Mouse (Mus musculus) midbrain, embryonic 11.5 days (tissue): Measurements from ENCODE around the gene St6galnac3. TPM values are rescaled to one million over a fixed set of nuclear protein-coding genes. Genes with fewer than 3 reads are reported as not detected.

Experiments
- ATAC-seq: fragments of 200-750 bp; cut with Nextera tagmentation; 2 replicates; pipeline ENCODE4 v1.8.0; 2017; ENCODE audit warnings: moderate TSS enrichment, moderate library complexity; ENCODE audit not compliant: low FRiP score
- DNase-seq: peaks from one replicate; pipeline ENCODE4 v3.0.0; 2015; ENCODE audit warnings: low spot score; ENCODE audit errors: missing footprints
- H3K27ac ChIP-seq: fragments of 300-500 bp; sonication (generic); 2 replicates; pipeline ENCODE4 v1.5.1; 2014; ENCODE audit warnings: low read depth, low read length
- H3K27me3 ChIP-seq: fragments of 300-500 bp; sonication (generic); 2 replicates; pipeline ENCODE4 v1.6.1; 2014; ENCODE audit warnings: mild to moderate bottlenecking, low read length, moderate library complexity, mixed read lengths; ENCODE audit not compliant: control insufficient read depth, insufficient read depth
- H3K36me3 ChIP-seq: fragments of 300-500 bp; sonication (generic); 2 replicates; pipeline ENCODE4 v1.6.1; 2014; ENCODE audit warnings: mild to moderate bottlenecking, low read length, moderate library complexity, mixed read lengths; ENCODE audit not compliant: control insufficient read depth, insufficient read depth
- H3K4me1 ChIP-seq: fragments of 300-500 bp; sonication (generic); 2 replicates; pipeline ENCODE4 v1.6.1; 2014; ENCODE audit warnings: low read length; ENCODE audit not compliant: control insufficient read depth, insufficient read depth
- H3K4me2 ChIP-seq: fragments of 300-500 bp; sonication (generic); 2 replicates; pipeline ENCODE4 v1.6.1; 2014; ENCODE audit warnings: mild to moderate bottlenecking, moderate library complexity
- H3K4me3 ChIP-seq: fragments of 300-500 bp; sonication (generic); 2 replicates; pipeline ENCODE4 v1.5.1; 2014; ENCODE audit warnings: low read depth, low read length
- H3K9ac ChIP-seq: fragments of 300-500 bp; sonication (generic); 2 replicates; pipeline ENCODE4 v1.6.1; 2014; ENCODE audit warnings: low read length
- H3K9me3 ChIP-seq: fragments of 300-500 bp; sonication (generic); 2 replicates; pipeline ENCODE4 v1.6.1; 2016; ENCODE audit warnings: low read length; ENCODE audit not compliant: control insufficient read depth
- WGBS: fragments of 180-500 bp; shearing (Covaris S2); extraction: QIAGEN DNeasy Blood & Tissue Kit; methylation state at CpG from one replicate; pipeline ENCODE4 v1.1.7; 2014; 5-methylcytosine and 5-hydroxymethylcytosine counted together
- polyA plus RNA-seq: library from polyadenylated mRNA; unstranded; fragments of >200 nt; fragmentation: Nextera tagmentation; extraction: Ambion mirVana; gene quantifications from 2 replicates; pipeline ENCODE4 v1.2.1, GENCODE M21; 2014

St6galnac3 gene
- polyA plus RNA-seq, 1 experiment from 2014 or later = 35.7 TPM

DNA sequence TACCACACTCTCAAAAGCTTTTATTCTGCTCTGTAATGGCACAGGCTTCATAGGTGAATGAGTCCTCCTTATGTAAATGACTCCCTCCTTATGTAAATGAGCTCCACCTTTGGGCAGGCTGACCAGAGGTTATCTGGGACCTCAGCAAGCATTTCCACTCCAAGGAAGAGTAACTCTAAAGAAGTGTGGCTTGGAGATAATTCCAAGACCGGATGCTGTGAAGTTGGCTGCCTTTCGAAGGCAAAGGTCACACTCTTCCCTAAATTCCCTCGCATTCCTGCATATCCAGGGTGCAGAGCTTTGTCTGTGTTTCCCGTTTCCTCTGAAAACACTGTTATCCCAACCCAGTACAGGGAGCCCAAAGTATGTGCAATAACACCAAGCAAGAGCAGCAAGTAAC, 142.9 kb downstream of the St6galnac3 start:
- Histone ChIP-seq H3K36me3 (no peaks in the 10 kb centered on the region), H3K9me3 (no peaks in the 10 kb centered on the region), H3K27ac (no peak overlapping the region), H3K4me2 (no peak overlapping the region), H3K27me3 (no peaks in the 10 kb centered on the region), H3K4me1 (peaks cover 3% of the 10 kb centered on the region; the same call in 1 of the 2 replicates), H3K4me3 (no peak overlapping the region), H3K9ac (no peak overlapping the region)
- ATAC-seq (no peak), DNase-seq (peak; percentile 60)
- 52% methylated on average over 4 of the region's 4 CpGs for WGBS

DNA sequence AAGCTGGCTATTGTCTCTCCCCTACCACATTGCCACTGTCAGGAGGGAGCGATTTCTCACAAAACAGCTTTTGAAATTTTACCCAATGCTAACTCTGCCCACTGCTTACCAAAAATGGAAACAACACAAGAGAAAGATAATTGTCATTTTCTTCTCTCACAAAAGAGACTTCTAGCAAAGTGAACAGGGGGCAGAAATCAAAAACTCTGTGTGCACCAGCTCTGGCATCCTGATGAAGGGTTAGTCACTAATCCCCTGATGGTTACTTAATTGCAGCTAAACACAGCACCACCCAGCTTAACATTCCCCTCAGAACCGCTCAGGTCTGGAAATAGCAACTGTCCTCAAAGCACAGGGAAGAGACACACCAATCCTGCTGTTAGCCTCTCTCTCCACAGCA, 144.3 kb downstream of the St6galnac3 start:
- WGBS = 32% methylated on average over 2 of the region's 2 CpGs
- Histone ChIP-seq H3K4me2 (no peak overlapping the region), H3K9ac (no peak overlapping the region), H3K27me3 (no peaks in the 10 kb centered on the region), H3K36me3 (no peaks in the 10 kb centered on the region), H3K9me3 (no peaks in the 10 kb centered on the region), H3K4me3 (no peak overlapping the region), H3K4me1 (peaks cover 3% of the 10 kb centered on the region; the same call in 1 of the 2 replicates), H3K27ac (no peak overlapping the region)
- ATAC-seq (no peak), DNase-seq (peak; percentile 86)

DNA sequence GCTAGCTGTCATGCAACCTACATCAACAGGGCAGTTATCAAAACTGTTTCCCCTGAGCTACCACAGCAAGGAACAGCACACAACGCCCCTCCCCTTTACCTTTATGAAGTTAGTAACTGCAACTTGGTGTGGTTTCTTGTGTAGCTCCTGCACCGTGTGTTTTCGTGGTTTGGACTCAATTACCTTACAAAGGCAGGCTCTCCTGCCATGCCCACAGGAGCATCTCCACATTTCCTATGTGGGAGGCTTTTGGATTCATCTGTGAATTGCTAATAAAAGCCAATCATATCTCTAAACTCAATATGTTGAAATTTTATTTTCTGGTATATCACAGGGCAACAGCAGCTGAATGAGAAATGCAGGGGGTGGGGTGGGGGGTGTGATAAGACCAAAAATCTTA, 144.8 kb downstream of the St6galnac3 start:
- ATAC-seq = no peak
- Histone ChIP-seq H3K4me1 (peaks cover 3% of the 10 kb centered on the region; the same call in 1 of the 2 replicates), H3K36me3 (no peaks in the 10 kb centered on the region), H3K4me2 (no peak overlapping the region), H3K27ac (no peak overlapping the region), H3K27me3 (no peaks in the 10 kb centered on the region), H3K9ac (no peak overlapping the region), H3K4me3 (no peak overlapping the region), H3K9me3 (no peaks in the 10 kb centered on the region)
- DNase-seq = peak; percentile 54
- 89% methylated on average over 3 of the region's 3 CpGs for WGBS

DNA sequence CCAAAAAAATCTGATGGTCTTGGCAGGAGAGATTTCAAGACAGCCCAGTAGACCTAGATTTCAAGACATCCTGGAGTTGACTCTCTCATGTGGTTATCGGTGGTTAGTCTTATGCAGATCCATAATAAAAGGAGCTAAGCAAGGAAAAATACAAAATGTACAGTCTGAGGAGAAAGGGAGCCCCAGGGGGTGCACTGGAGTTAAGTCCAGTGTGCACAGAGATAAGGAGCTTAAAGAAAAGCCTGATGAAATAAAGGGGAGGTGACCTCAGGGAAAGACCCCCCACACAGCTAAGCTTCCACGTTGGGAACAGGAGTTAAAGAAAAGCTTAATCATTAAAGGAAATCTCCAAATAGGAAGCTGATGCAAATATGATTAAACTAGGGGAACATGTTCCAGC, 147.7 kb downstream of the St6galnac3 start:
- 50% methylated on average over 2 of the region's 2 CpGs for WGBS
- ATAC-seq (no peak), DNase-seq (peak; percentile 54)
- Histone ChIP-seq H3K4me3 (no peak overlapping the region), H3K9me3 (no peaks in the 10 kb centered on the region), H3K27ac (no peak overlapping the region), H3K4me1 (peaks cover 3% of the 10 kb centered on the region; the same call in 1 of the 2 replicates), H3K27me3 (no peaks in the 10 kb centered on the region), H3K9ac (no peak overlapping the region), H3K36me3 (no peaks in the 10 kb centered on the region), H3K4me2 (no peak overlapping the region)

DNA sequence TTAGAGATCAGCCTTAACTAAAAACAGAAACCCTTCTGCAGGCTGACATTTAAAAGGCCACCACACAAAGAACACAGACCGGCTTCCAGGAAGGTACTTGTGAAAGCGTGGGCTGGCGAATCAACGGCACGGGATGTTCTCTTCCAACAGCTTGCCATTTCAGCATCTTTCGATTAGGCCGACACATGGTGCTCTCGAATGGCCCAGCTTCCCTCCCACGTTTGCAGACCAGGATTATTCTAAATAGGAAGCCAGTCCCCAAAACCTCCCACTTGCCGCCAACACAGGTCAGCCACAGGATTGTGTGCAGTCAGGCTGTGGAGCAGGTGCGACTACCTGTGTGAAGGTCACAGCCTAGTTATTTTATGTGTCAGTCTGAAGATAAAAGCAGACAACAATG, 153.8 kb downstream of the St6galnac3 start:
- Histone ChIP-seq H3K9me3 (no peaks in the 10 kb centered on the region), H3K4me3 (no peak overlapping the region), H3K9ac (no peak overlapping the region), H3K27me3 (no peaks in the 10 kb centered on the region), H3K27ac (no peak overlapping the region), H3K4me2 (no peak overlapping the region), H3K4me1 (no peaks in the 10 kb centered on the region), H3K36me3 (no peaks in the 10 kb centered on the region)
- DNase-seq (no peak), ATAC-seq (no peak)
- WGBS = 92% methylated on average over 11 of the region's 11 CpGs

DNA sequence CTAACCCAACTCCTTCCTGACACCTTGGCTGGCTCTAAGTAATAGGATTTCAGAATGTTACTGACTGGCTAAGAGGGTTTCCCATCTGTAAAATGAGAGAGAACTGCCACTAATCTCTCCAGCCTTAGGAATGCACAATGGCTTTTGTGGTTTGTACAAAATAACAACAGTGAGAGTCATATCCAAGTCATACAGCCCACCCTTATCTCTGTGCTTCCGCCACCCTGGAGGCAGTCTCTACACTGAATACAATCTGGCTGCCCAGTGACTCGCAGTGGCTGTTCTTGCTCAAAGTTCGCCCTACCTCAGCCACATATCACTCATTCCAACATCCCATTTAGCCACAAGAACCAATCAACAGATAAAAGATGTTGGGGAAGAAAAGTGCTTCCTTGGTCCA, 156.2 kb downstream of the St6galnac3 start:
- H3K27ac ChIP-seq = no peak overlapping the region
- no peaks in the 10 kb centered on the region for H3K4me1 ChIP-seq
- DNase-seq (no peak), ATAC-seq (no peak)
- no peaks in the 10 kb centered on the region for H3K36me3 ChIP-seq
- no peaks in the 10 kb centered on the region for H3K27me3 ChIP-seq
- H3K9me3 ChIP-seq = no peaks in the 10 kb centered on the region
- no peak overlapping the region for H3K4me3 ChIP-seq
- H3K4me2 ChIP-seq = no peak overlapping the region
- no peak overlapping the region for H3K9ac ChIP-seq
- WGBS = 97% methylated on average over 3 of the region's 3 CpGs

DNA sequence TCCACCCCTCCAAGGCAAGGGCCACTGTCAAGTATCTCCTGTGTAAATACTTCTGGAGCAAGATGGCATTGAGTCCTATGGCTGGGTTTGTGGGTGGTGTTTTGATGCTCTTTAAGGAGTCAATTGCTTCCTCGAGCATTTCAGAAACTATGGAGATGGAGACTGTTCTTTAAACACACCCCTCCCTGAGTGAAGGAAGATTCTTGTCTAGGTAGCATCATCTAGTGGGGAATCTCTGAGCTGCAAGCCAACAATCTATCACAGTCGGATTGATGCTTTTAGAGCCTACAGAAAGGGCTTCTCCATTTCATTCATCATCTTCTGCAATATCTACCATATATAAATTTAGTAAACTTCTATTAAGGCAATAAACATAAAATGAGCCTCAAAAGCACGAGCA, 157.1 kb downstream of the St6galnac3 start:
- no peaks in the 10 kb centered on the region for H3K36me3 ChIP-seq
- H3K27me3 ChIP-seq = no peaks in the 10 kb centered on the region
- H3K4me1 ChIP-seq = no peaks in the 10 kb centered on the region
- WGBS = 71% methylated on average over 3 of the region's 3 CpGs
- H3K4me2 ChIP-seq = no peak overlapping the region
- H3K27ac ChIP-seq = no peak overlapping the region
- no peak overlapping the region for H3K4me3 ChIP-seq
- DNase-seq (no peak), ATAC-seq (no peak)
- H3K9me3 ChIP-seq = no peaks in the 10 kb centered on the region
- H3K9ac ChIP-seq = no peak overlapping the region

DNA sequence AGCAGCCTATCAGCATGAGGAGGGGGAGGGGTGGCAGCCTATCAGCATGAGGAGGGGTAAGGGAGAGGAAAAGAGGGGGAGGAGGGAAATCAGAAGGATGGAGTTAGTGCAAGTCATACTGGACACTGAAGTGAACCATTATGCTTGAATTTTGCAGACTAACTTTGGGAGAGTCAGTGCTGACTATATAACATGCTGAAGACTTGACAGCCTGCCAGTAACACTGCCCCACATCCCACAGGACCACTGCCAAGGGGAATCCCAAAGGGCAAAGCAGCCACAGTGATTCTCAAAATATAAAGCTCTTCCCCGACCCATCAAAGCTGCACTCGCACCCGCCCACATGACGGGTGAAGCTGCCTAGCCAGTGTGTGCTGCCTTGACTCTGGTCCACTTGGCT, 157.5 kb downstream of the St6galnac3 start:
- DNase-seq = no peak

DNA sequence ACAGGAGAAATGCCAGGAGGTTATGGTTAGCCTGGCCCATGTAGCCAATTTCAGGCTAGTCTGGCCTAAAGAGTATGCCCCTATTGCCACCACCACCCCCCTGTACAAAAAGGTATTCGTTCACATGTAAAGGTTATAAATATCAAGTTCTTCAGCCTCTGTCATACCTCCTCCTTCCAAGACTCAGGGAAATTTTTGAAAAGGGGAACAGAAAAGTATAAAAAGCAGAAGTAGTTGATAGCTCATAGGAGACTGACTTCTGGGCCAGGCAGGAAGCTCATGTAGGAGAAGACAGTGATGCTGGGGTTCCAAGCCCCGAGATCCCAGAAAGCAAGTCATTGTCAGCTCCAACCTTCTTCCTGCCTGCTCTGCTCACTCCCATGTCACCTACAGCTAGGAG, 158.9 kb downstream of the St6galnac3 start:
- WGBS = 88% methylated on average over 2 of the region's 2 CpGs

More for the DNA sequence above, 157.5 kb downstream of the St6galnac3 start:
- no peak overlapping the region for H3K9ac ChIP-seq
- 87% methylated on average over 4 of the region's 4 CpGs for WGBS
- no peaks in the 10 kb centered on the region for H3K4me1 ChIP-seq
- H3K9me3 ChIP-seq = no peaks in the 10 kb centered on the region
- no peak overlapping the region for H3K4me3 ChIP-seq
- H3K4me2 ChIP-seq = no peak overlapping the region
- H3K27ac ChIP-seq = no peak overlapping the region
- no peak for ATAC-seq
- H3K27me3 ChIP-seq = no peaks in the 10 kb centered on the region
- no peaks in the 10 kb centered on the region for H3K36me3 ChIP-seq

DNA sequence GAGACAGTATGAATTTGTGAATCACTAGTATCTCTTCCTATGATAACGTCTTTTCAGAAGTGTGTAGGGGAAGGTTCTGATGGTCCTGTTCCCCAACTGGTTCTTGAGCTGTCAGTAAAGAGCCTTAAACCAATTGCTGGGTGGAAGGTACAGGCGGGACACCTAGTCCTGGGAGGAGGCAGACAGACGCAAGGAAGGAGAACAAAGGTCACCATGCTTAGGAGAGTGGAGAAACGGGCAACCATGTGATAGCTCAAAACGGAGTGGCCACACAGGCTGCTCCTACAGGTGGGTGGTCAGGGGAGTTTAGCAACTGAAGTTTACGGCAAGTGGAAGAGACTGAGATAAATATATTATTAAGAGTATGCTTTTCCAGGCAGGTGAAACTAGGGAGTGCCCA, 164.1 kb downstream of the St6galnac3 start:
- no peak overlapping the region for H3K27ac ChIP-seq
- no peaks in the 10 kb centered on the region for H3K27me3 ChIP-seq
- H3K9ac ChIP-seq = no peak overlapping the region
- 84% methylated on average over 6 of the region's 6 CpGs for WGBS
- H3K36me3 ChIP-seq = no peaks in the 10 kb centered on the region
- no peaks in the 10 kb centered on the region for H3K9me3 ChIP-seq
- DNase-seq (no peak), ATAC-seq (no peak)
- no peaks in the 10 kb centered on the region for H3K4me1 ChIP-seq
- H3K4me2 ChIP-seq = no peak overlapping the region
- no peak overlapping the region for H3K4me3 ChIP-seq

More for the DNA sequence above, 158.9 kb downstream of the St6galnac3 start:
- no peak overlapping the region for H3K9ac ChIP-seq
- H3K4me3 ChIP-seq = no peak overlapping the region
- no peaks in the 10 kb centered on the region for H3K9me3 ChIP-seq
- no peak for ATAC-seq
- H3K4me2 ChIP-seq = no peak overlapping the region
- H3K36me3 ChIP-seq = no peaks in the 10 kb centered on the region
- no peak overlapping the region for H3K27ac ChIP-seq
- DNase-seq = no peak
- H3K4me1 ChIP-seq = no peaks in the 10 kb centered on the region
- H3K27me3 ChIP-seq = no peaks in the 10 kb centered on the region
